Mouse (Mus musculus): ENCODE data around the gene Trir.

GRCm38 (mm10) chr8:85074617-85075016, 48.0 kb downstream of the Trir start:
- no peak for TF ChIP-seq CTCF (IDR thresholded peaks at IDR 0.05; ENCODE audit: insufficient read depth, low read depth, low read length)
- no peak for TF ChIP-seq POLR2A (IDR thresholded peaks at IDR 0.05; ENCODE audit: insufficient read depth, low read depth, low read length)

All from olfactory bulb, adult 2 months (tissue).